Mouse (Mus musculus): ENCODE data around the gene Nat8f5. TPM values are rescaled to one million over a fixed set of nuclear protein-coding genes. Genes with fewer than 3 reads are reported as not detected.
"Not testable (repeated sequence)": the region's sequence is repeated elsewhere in the genome, so short reads cannot be mapped to it uniquely, and the experiment has no call there.

Gene Nat8f5
- total RNA-seq, 4 experiments from 2014 or later, result not detected

GRCm38 (mm10) chr6:85836827-85837226 lies 16.1 kb upstream of the Nat8f5 start:
- DNase-seq (ENCODE audit: low spot score in 2 of 2), result peak in 1 of 2 experiments; percentile 14

GRCm38 (mm10) chr6:85836098-85836497 lies 15.3 kb upstream of the Nat8f5 start:
- not testable (repeated sequence) for DNase-seq (ENCODE audit: low spot score in 2 of 2)

- DNase-seq (ENCODE audit: low spot score in 2 of 2), result not testable (repeated sequence)
Measured at GRCm38 (mm10) chr6:85835104-85835503, 14.3 kb upstream of the Nat8f5 start.

- not testable (repeated sequence) for DNase-seq (ENCODE audit: low spot score in 2 of 2)
Measured at GRCm38 (mm10) chr6:85834504-85835100, 13.8 kb upstream of the Nat8f5 start.

GRCm38 (mm10) chr6:85831796-85832321 lies 11.1 kb upstream of the Nat8f5 start, which contains the start of gene Nat8:
TSS of gene Nat8 (minus strand) at chr6:85832082.
- no peak for DNase-seq (ENCODE audit: low spot score in 2 of 2)

- no peak for DNase-seq (ENCODE audit: low spot score in 2 of 2)
Measured at GRCm38 (mm10) chr6:85829462-85829861, 8.7 kb upstream of the Nat8f5 start.

GRCm38 (mm10) chr6:85825886-85826285 lies 5.1 kb upstream of the Nat8f5 start:
- no peak for DNase-seq (ENCODE audit: low spot score in 2 of 2)

GRCm38 (mm10) chr6:85823382-85824090 lies 2.8 kb upstream of the Nat8f5 start:
- DNase-seq (ENCODE audit: low spot score in 2 of 2), result no peak

GRCm38 (mm10) chr6:85822286-85822685 lies 1.5 kb upstream of the Nat8f5 start:
- no peak for DNase-seq (ENCODE audit: low spot score in 2 of 2)

- no peak for DNase-seq (ENCODE audit: low spot score in 2 of 2)
Measured at GRCm38 (mm10) chr6:85818338-85818737, 2.4 kb downstream of the Nat8f5 start.

- DNase-seq (ENCODE audit: low spot score in 2 of 2), result no peak
Measured at GRCm38 (mm10) chr6:85813339-85813738, 7.4 kb downstream of the Nat8f5 start.

- not testable (repeated sequence) for DNase-seq (ENCODE audit: low spot score in 2 of 2)
Measured at GRCm38 (mm10) chr6:85810942-85811537, 9.7 kb downstream of the Nat8f5 start.

GRCm38 (mm10) chr6:85810514-85810913 lies 10.3 kb downstream of the Nat8f5 start:
- not testable (repeated sequence) for DNase-seq (ENCODE audit: low spot score in 2 of 2)

GRCm38 (mm10) chr6:85809784-85810183 lies 11.0 kb downstream of the Nat8f5 start:
- DNase-seq (ENCODE audit: low spot score in 2 of 2), result not testable (repeated sequence)

GRCm38 (mm10) chr6:85803180-85803579 lies 17.6 kb downstream of the Nat8f5 start:
- not testable (repeated sequence) for DNase-seq (ENCODE audit: low spot score in 2 of 2)

Small RNA genes lying within 50 kb of the gene (microRNA-seq; reads per million reads assigned to microRNA genes)
- not detected for gene Mir6375

Other genes with a start within 250 kb of the Nat8f5 start
- gene Alms1, start 233.4 kb downstream of the Nat8f5 start, total RNA-seq (2022), result under 1 TPM; 0.53 to 0.80 (median 0.66) TPM
- under 1 TPM in 1 of 4 experiments, not detected in 3; 0.18 TPM for gene Nat8f7, start 107.8 kb downstream of the Nat8f5 start, total RNA-seq (2022)
- under 1 TPM in 2 of 4 experiments, not detected in 2; 0.18 to 0.24 TPM for gene Nat8f3, start 55.2 kb downstream of the Nat8f5 start, total RNA-seq (2022)
- gene Nat8f6, start within 50 bp of the Nat8f5 start, total RNA-seq (2022), result not detected
- gene Nat8, start 11.1 kb upstream of the Nat8f5 start, total RNA-seq (2022), result not detected
- gene Nat8f2, start 48.2 kb upstream of the Nat8f5 start, total RNA-seq (2022), result under 1 TPM in 1 of 4 experiments, not detected in 3; 0.13 TPM
- under 1 TPM in 1 of 4 experiments, not detected in 3; 0.13 TPM for gene Nat8f4, start 83.9 kb upstream of the Nat8f5 start, total RNA-seq (2022)
- gene Tprkb, start 90.9 kb upstream of the Nat8f5 start, total RNA-seq (2022), result 10 to 100 TPM; 17.1 to 24.6 (median 20.0) TPM
- 1 to 10 TPM; 1.3 to 2.8 (median 1.9) TPM for gene Nat8f1, start 94.7 kb upstream of the Nat8f5 start, total RNA-seq (2022)
- 10 to 100 TPM; 19.5 to 23.2 (median 22.1) TPM for gene Dusp11, start 140.7 kb upstream of the Nat8f5 start, total RNA-seq (2022)
- gene Figla, start 195.2 kb upstream of the Nat8f5 start, total RNA-seq (2022), result not detected
- gene Add2, start 207.7 kb upstream of the Nat8f5 start, total RNA-seq (2022), result under 1 TPM in 3 of 4 experiments, not detected in 1; 0.02 to 0.16 (median 0.15) TPM